Mouse (Mus musculus) neural tube, embryonic 14.5 days (tissue): Measurements from ENCODE around the gene Ccdc114. TPM values are rescaled to one million over a fixed set of nuclear protein-coding genes. Genes with fewer than 3 reads are reported as not detected.
"Not testable (repeated sequence)": the region's sequence is repeated elsewhere in the genome, so short reads cannot be mapped to it uniquely, and the experiment has no call there.

ENCODE experiments used
- ATAC-seq: fragments of 200-750 bp; cut with Nextera tagmentation; 2 replicates; pipeline ENCODE4 v1.8.0; 2017; ENCODE audit warnings: low read depth, mild to moderate bottlenecking, moderate TSS enrichment, moderate library complexity
- H3K27ac ChIP-seq: fragments of 300-500 bp; sonication (generic); 2 replicates; pipeline ENCODE4 v1.5.1; 2014; ENCODE audit warnings: low read depth, mild to moderate bottlenecking, control low read depth, low read length, moderate library complexity, mixed read lengths
- H3K27me3 ChIP-seq: fragments of 300-500 bp; sonication (generic); 2 replicates; pipeline ENCODE4 v1.6.1; 2014; ENCODE audit warnings: low read length; ENCODE audit not compliant: control insufficient read depth, insufficient read depth
- H3K36me3 ChIP-seq: fragments of 300-500 bp; sonication (generic); 2 replicates; pipeline ENCODE4 v1.6.1; 2014; ENCODE audit warnings: low read length, mixed read lengths; ENCODE audit not compliant: control insufficient read depth, insufficient read depth
- H3K4me1 ChIP-seq: fragments of 300-500 bp; sonication (generic); 2 replicates; pipeline ENCODE4 v1.6.1; 2014; ENCODE audit warnings: low read length; ENCODE audit not compliant: control insufficient read depth, insufficient read depth
- H3K4me2 ChIP-seq: fragments of 300-500 bp; sonication (generic); 2 replicates; pipeline ENCODE4 v1.6.1; 2014; ENCODE audit warnings: mild to moderate bottlenecking, low read depth, low read length, control low read depth
- H3K4me3 ChIP-seq: fragments of 300-500 bp; sonication (generic); 2 replicates; pipeline ENCODE4 v1.5.1; 2014; ENCODE audit warnings: low read depth, low read length, control low read depth, mixed read lengths
- H3K9ac ChIP-seq: fragments of 300-500 bp; sonication (generic); replicated peaks from 2 replicates; pipeline ENCODE4 v1.6.1; 2014; ENCODE audit warnings: low read depth, mild to moderate bottlenecking, control low read depth, low read length, mixed read lengths
- H3K9me3 ChIP-seq: fragments of 300-500 bp; sonication (generic); 2 replicates; pipeline ENCODE4 v1.6.1; 2016; ENCODE audit warnings: low read length; ENCODE audit not compliant: control insufficient read depth
- whole genome bisulfite sequencing: fragments of 180-500 bp; shearing (Covaris S2); extraction: QIAGEN DNeasy Blood & Tissue Kit; methylation state at CpG from one replicate; pipeline ENCODE4 v1.1.7; 2014; 5-methylcytosine and 5-hydroxymethylcytosine counted together
- polyA plus RNA-seq: library from polyadenylated mRNA; unstranded; fragments of >200 nt; fragmentation: Nextera tagmentation; extraction: Ambion mirVana; gene quantifications from 2 replicates; pipeline ENCODE4 v1.2.1, GENCODE M21; 2014

The Ccdc114 gene
- polyA plus RNA-seq = 3.8 and 4.0 TPM in 2 replicates

DNA sequence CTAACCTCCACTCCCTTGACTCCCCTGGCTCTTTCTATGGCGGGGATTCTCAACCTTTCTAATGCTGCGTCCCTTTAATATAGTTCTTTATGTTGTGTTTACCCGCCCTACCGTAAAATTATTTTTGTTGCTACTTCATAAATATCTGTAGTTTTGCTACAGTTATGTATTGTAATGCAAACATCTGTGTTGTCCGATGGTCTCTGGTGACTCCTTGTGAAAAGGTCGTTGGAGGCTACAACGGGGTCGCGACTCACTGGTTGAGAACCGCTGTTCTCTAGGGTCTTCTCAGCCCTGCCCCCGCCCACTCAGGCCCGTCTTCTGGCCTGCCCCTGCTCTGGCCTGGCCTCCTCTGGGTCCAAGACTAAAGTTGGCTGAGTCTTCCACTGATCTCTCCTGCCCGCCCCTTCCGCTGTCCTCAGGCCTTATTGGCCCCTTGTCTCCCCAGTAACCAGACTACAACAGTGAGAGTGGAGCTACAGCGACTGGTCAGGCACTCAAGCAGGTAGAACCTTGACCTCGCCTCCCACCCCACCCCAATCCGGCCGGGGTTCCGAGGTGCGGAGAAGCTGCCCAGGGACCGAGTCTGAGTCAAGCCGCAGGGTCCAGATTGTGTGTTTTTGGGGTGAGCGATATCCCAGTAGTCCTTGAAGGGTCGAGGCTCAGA, at the start of gene Ccdc114:
Gene Ccdc114 (plus strand): TSS at position 311 of the 667 bp plus-strand sequence.
- Histone ChIP-seq H3K9me3 (no peaks in the 10 kb centered on the region), H3K27me3 (0 out of 2 replicates have a peak, but pooled peaks cover 2% of the 10 kb centered on the region), H3K36me3 (no peaks in the 10 kb centered on the region), H3K4me3 (peak within 1 kb of the TSS; percentile 44), H3K9ac (peak within 1 kb of the TSS; percentile 46), H3K4me2 (peak within 1 kb of the TSS; percentile 68), H3K4me1 (0 out of 2 replicates have a peak, but pooled peaks cover 5% of the 10 kb centered on the region), H3K27ac (peak within 1 kb of the TSS; percentile 79)
- ATAC-seq = peak; percentile 26
- 6% methylated on average over 24 of the region's 24 CpGs for WGBS

- Histone ChIP-seq H3K4me1 (peaks cover 15% of the 10 kb centered on the region), H3K4me3 (no peak overlapping the region), H3K36me3 (peaks cover 52% of the 10 kb centered on the region), H3K9ac (no peak overlapping the region), H3K9me3 (no peaks in the 10 kb centered on the region), H3K27ac (no peak overlapping the region), H3K27me3 (no peaks in the 10 kb centered on the region), H3K4me2 (no peak overlapping the region)
- ATAC-seq = no peak
- 95% methylated on average over 7 of the region's 7 CpGs for WGBS
These were observed 47.0 kb upstream of the Ccdc114 start for GRCm38 (mm10) chr7:45876895-45877294.

DNA sequence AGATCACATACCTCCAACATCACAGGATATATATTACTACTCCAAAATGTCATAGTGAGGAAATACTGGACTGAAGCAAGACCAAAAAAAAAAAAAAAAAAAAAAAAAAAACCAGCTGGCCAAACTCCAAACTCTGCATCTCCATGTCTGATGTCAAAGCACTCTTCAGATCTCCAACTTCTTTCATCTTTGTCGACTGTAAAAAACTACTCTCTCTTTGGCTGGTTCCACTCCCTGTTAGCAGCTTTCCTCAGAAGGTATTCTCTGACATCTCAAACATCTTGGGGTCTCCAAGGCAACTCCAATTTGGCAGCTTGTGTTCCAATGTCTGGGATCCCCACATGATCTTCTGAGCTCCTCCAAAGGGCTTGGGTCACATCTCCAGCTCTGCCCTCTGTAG, 45.6 kb upstream of the Ccdc114 start, which contains the start of gene Grin2d:
Gene Grin2d (minus strand): TSS at position 101 of the 400 bp plus-strand sequence.
- WGBS = 95% methylated on average over 1 of the region's 1 CpGs
- ATAC-seq, H3K4me2 ChIP-seq: not testable (repeated sequence)

DNA sequence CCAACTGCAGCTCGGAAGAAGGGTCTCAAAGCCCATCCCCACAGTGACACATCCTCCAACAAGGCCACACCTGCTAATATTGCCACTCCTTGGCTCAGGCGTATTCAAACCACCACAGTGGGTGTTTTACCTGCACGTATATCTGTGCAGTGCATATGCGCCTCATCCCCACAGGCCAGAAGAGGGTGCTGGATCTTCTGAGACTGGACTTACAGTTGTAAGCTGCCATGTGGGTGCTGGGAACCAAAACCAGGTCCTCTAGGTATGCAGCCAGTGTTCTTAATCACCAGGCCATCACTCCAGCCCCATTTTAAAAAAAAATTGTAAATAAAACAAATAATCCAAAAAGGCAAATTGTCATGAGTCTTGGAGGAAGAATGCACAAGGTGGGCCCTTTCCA, 43.3 kb upstream of the Ccdc114 start:
- Histone ChIP-seq H3K9me3 (no peaks in the 10 kb centered on the region), H3K27me3 (no peaks in the 10 kb centered on the region), H3K4me3 (no peak overlapping the region), H3K9ac (no peak overlapping the region), H3K4me2 (no peak overlapping the region), H3K27ac (no peak overlapping the region), H3K36me3 (peaks cover 65% of the 10 kb centered on the region), H3K4me1 (no peaks in the 10 kb centered on the region)
- no peak for ATAC-seq
- 97% methylated on average over 4 of the region's 4 CpGs for WGBS

More for the DNA sequence above, 45.6 kb upstream of the Ccdc114 start, which contains the start of gene Grin2d:
- Histone ChIP-seq H3K4me1 (peaks cover 15% of the 10 kb centered on the region), H3K36me3 (peaks cover 66% of the 10 kb centered on the region)
- H3K27ac ChIP-seq, H3K9me3 ChIP-seq, H3K9ac ChIP-seq, H3K27me3 ChIP-seq, H3K4me3 ChIP-seq: not testable (repeated sequence)

- Histone ChIP-seq H3K27ac (no peak overlapping the region), H3K4me3 (no peak overlapping the region), H3K9me3 (no peaks in the 10 kb centered on the region), H3K9ac (no peak overlapping the region), H3K36me3 (peaks cover 64% of the 10 kb centered on the region), H3K4me1 (no peaks in the 10 kb centered on the region), H3K27me3 (no peaks in the 10 kb centered on the region), H3K4me2 (no peak overlapping the region)
- WGBS = 97% methylated on average over 2 of the region's 2 CpGs
- no peak for ATAC-seq
These were observed 42.9 kb upstream of the Ccdc114 start for GRCm38 (mm10) chr7:45881011-45881410.

GRCm38 (mm10) chr7:45887246-45887645, 36.6 kb upstream of the Ccdc114 start:
- ATAC-seq = no peak; the same call in 1 of the 2 replicates
- Histone ChIP-seq H3K4me2 (no peak overlapping the region), H3K9ac (peak overlapping the region; percentile 21; the same call in 1 of the 2 replicates), H3K4me3 (no peak overlapping the region), H3K9me3 (no peaks in the 10 kb centered on the region), H3K4me1 (no peaks in the 10 kb centered on the region), H3K36me3 (peaks cover 18% of the 10 kb centered on the region), H3K27ac (no peak overlapping the region), H3K27me3 (no peaks in the 10 kb centered on the region)
- WGBS = 54% methylated on average over 3 of the region's 3 CpGs

- Histone ChIP-seq H3K36me3 (no peaks in the 10 kb centered on the region), H3K9me3 (no peaks in the 10 kb centered on the region), H3K9ac (no peak overlapping the region), H3K27ac (no peak overlapping the region), H3K27me3 (no peaks in the 10 kb centered on the region), H3K4me2 (no peak overlapping the region), H3K4me1 (peaks cover 4% of the 10 kb centered on the region; the same call in 1 of the 2 replicates), H3K4me3 (no peak overlapping the region)
- 88% methylated on average over 2 of the region's 2 CpGs for WGBS
- ATAC-seq = no peak
These were observed 31.2 kb upstream of the Ccdc114 start for GRCm38 (mm10) chr7:45892651-45893050.

DNA sequence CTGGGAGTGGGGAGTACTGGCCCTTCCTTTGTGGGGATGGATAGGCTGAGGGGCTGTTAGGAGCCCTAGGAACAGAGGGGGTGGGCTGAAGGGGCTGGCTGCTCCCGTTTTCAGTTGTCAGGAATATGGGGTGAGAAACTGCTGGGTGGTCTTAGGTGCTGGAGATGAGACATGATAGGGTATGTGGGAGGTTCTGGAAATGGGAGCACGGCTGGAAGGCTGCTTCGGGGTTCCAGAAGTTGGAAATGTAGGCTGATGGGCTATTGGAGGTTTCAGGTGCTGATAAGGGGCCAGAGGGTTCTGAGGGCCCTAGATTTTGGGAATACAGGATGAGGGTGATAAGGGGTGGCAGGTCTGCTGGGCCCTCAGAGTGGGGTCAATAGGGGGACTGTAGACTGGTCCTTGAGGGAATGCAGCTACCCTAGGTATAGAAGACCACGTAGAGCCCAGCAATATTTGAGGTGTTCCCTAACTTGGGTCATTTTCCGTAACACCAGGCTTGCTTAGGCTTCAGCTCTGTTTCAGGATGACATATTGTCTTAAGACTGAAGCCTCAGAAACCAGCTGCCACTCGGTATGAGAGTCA, 27.8 kb upstream of the Ccdc114 start:
- Histone ChIP-seq H3K36me3 (no peaks in the 10 kb centered on the region), H3K4me1 (peaks cover 8% of the 10 kb centered on the region; the same call in 1 of the 2 replicates), H3K27ac (no peak overlapping the region), H3K9me3 (no peaks in the 10 kb centered on the region), H3K4me2 (peak overlapping the region; percentile 31; the same call in 1 of the 2 replicates), H3K4me3 (no peak overlapping the region; the same call in 1 of the 2 replicates), H3K27me3 (no peaks in the 10 kb centered on the region), H3K9ac (no peak overlapping the region)
- WGBS = 82% methylated on average over 6 of the region's 6 CpGs
- ATAC-seq = peak; percentile 10; the same call in 1 of the 2 replicates
